Mouse (Mus musculus) lung, postnatal 36 days (tissue): Measurements from ENCODE around the gene Dock11.

ENCODE experiments used
- DNase-seq: peaks from one replicate; pipeline ENCODE4 v3.0.0; 2022; ENCODE audit warnings: mixed read lengths

Gene Dock11

GRCm38 (mm10) chrX:35951945-35952344 is 63.3 kb downstream of the Dock11 start:
- no peak for DNase-seq

- no peak for DNase-seq
Observed at GRCm38 (mm10) chrX:35952521-35953095, 64.0 kb downstream of the Dock11 start.

- peak; percentile 15 for DNase-seq
Observed at GRCm38 (mm10) chrX:35956236-35956635, 67.6 kb downstream of the Dock11 start.

- no peak for DNase-seq
Observed at GRCm38 (mm10) chrX:35963087-35963486, 74.5 kb downstream of the Dock11 start.

GRCm38 (mm10) chrX:35969276-35969675 is 80.6 kb downstream of the Dock11 start:
- no peak for DNase-seq

GRCm38 (mm10) chrX:35976657-35977056 is 88.0 kb downstream of the Dock11 start:
- DNase-seq: no peak

GRCm38 (mm10) chrX:35987981-35988380 is 99.3 kb downstream of the Dock11 start:
- DNase-seq: no peak

- no peak for DNase-seq
Observed at GRCm38 (mm10) chrX:35990508-35991095, 102.0 kb downstream of the Dock11 start.

- DNase-seq: no peak
Observed at GRCm38 (mm10) chrX:35994226-35994625, 105.6 kb downstream of the Dock11 start.

GRCm38 (mm10) chrX:35997004-35997403 is 108.4 kb downstream of the Dock11 start:
- peak; percentile 50 for DNase-seq

- no peak for DNase-seq
Observed at GRCm38 (mm10) chrX:35997793-35998419, 109.3 kb downstream of the Dock11 start.

- no peak for DNase-seq
Observed at GRCm38 (mm10) chrX:36025651-36026050, 137.0 kb downstream of the Dock11 start.

- DNase-seq: no peak
Observed at GRCm38 (mm10) chrX:36031113-36031512, 142.5 kb downstream of the Dock11 start.

GRCm38 (mm10) chrX:36034045-36034444 is 145.4 kb downstream of the Dock11 start:
- DNase-seq: no peak

GRCm38 (mm10) chrX:36045731-36046130 is 157.1 kb downstream of the Dock11 start:
- DNase-seq: no peak

- peak; percentile 44 for DNase-seq
Observed at GRCm38 (mm10) chrX:36047451-36047850, 158.8 kb downstream of the Dock11 start.

GRCm38 (mm10) chrX:36050312-36050711 is 161.7 kb downstream of the Dock11 start:
- no peak for DNase-seq

GRCm38 (mm10) chrX:36073997-36074396 is 185.4 kb downstream of the Dock11 start:
- no peak for DNase-seq

GRCm38 (mm10) chrX:36077164-36077563 is 188.5 kb downstream of the Dock11 start:
- no peak for DNase-seq

GRCm38 (mm10) chrX:36082917-36083316 is 194.3 kb downstream of the Dock11 start:
- DNase-seq: peak; percentile 56

GRCm38 (mm10) chrX:36088464-36089256 is 200.0 kb downstream of the Dock11 start:
- DNase-seq: peak; percentile 24

GRCm38 (mm10) chrX:36100883-36101282 is 212.3 kb downstream of the Dock11 start:
- peak; percentile 35 for DNase-seq

GRCm38 (mm10) chrX:36101318-36101717 is 212.7 kb downstream of the Dock11 start:
- DNase-seq: no peak

GRCm38 (mm10) chrX:36108601-36109000 is 220.0 kb downstream of the Dock11 start:
- DNase-seq: no peak
